Mouse (Mus musculus): ENCODE measurements at regions not wholly inside any gene's neighbourhood (a gene's known extent, or its start where the extent isn't known, plus 50 kb on each side); places are given as distances from the start of the nearest gene placed in this dataset.

DNA sequence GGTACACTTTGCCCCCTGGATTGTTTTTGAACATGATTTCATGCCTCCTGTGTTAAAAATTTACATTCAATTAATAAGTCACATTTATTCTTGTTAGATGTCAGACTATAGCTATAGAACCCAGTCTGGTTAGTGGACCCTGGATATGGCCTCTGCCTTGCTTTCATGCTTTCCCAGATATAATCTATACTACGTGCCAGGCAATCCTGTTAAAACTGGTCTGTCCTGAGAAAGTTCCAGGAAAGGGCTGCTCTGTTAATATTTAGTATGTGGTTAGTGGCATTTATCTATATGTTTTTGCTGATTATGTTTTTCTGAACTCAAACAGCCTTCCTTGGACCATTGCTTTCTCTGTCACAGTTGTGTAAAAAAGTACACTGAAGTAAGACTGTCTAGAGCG is 95.8 kb upstream of the Fhl2 start:
- TF ChIP-seq CTCF (IDR thresholded peaks at IDR 0.05 in 2 of 3, conservative IDR thresholded peaks at IDR 0.05 in 1 of 3; ENCODE audit: control insufficient read depth in 1 of 3, insufficient read depth in 1 of 3, low read depth in 2 of 3, low read length in 3 of 3, poor library complexity in 1 of 3, severe bottlenecking in 1 of 3): no peak
- no peak for TF ChIP-seq GABPA (IDR thresholded peaks at IDR 0.05; ENCODE audit: low read depth, low read length)
- no peak for TF ChIP-seq MYC (IDR thresholded peaks at IDR 0.05; ENCODE audit: low read depth, low read length)
- no peak for TF ChIP-seq MAX (IDR thresholded peaks at IDR 0.05; ENCODE audit: low read length)
- no peak for TF ChIP-seq USF1 (IDR thresholded peaks at IDR 0.05; ENCODE audit: low read depth, low read length)
- no peak for TF ChIP-seq POLR2A (IDR thresholded peaks at IDR 0.05; ENCODE audit: control insufficient read depth in 1 of 2, insufficient read depth in 1 of 2, low read depth in 1 of 2, low read length in 2 of 2, poor library complexity in 1 of 2)
- no peak for TF ChIP-seq SMC3 (IDR thresholded peaks at IDR 0.05; ENCODE audit: low read depth, low read length)
- no peak for TF ChIP-seq EP300 (IDR thresholded peaks at IDR 0.05; ENCODE audit: low read depth in 1 of 2, low read length in 2 of 2)
- TF ChIP-seq RCOR1 (IDR thresholded peaks at IDR 0.05; ENCODE audit: low read depth, low read length): no peak
